Mouse (Mus musculus): ENCODE measurements at regions not wholly inside any gene's neighbourhood (a gene's known extent, or its start where the extent isn't known, plus 50 kb on each side); places are given as distances from the start of the nearest gene placed in this dataset.

DNA sequence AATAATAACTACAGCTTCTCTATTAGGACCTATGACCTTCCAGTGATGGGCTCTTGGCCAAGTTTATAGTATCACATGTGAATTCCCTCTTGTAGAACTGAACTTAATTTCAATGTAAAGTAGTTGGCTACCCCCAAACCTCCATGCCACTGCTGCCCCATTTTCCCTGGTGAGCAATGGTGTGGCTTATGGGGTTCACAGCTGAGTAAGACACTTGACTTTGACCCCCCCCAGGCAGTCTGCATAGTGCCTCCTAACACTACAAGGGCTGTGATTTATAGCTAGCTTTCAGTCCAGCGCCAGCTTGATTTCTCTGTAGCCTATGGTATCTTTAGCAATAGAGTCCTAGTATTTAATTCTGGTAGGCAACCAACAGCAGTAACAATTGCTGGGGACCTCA is 113.1 kb downstream of the Mis18a start:
- no peak for TF ChIP-seq CTCF (IDR thresholded peaks at IDR 0.05)
- no peak for TF ChIP-seq POLR2A (IDR thresholded peaks at IDR 0.05; ENCODE audit: insufficient read depth, low read depth, low read length)
- no peak for TF ChIP-seq EP300 (IDR thresholded peaks at IDR 0.05; ENCODE audit: insufficient read depth, low read depth, low read length)
